Mouse (Mus musculus) hindbrain, embryonic 15.5 days (tissue): ENCODE data around the gene Dnaaf3. TPM values are rescaled to one million over a fixed set of nuclear protein-coding genes. Genes with fewer than 3 reads are reported as not detected.
A peak's percentile ranks its signal among the peaks of the same experiment; 100 is the strongest.
"Not testable (repeated sequence)": the region's sequence is repeated elsewhere in the genome, so short reads cannot be mapped to it uniquely, and the experiment has no call there.

Source experiments
- ATAC-seq: fragments of 200-750 bp; cut with Nextera tagmentation; 2 replicates; pipeline ENCODE4 v1.8.0; 2017; ENCODE audit warnings: low read depth, moderate number of reproducible peaks, moderate TSS enrichment; ENCODE audit not compliant: low FRiP score
- H3K27ac ChIP-seq: fragments of 300-500 bp; sonication (generic); replicated peaks from 2 replicates; pipeline ENCODE4 v1.5.1; 2015; ENCODE audit warnings: mild to moderate bottlenecking, inconsistent platforms
- H3K27me3 ChIP-seq: fragments of 300-500 bp; sonication (generic); 2 replicates; pipeline ENCODE4 v1.6.1; 2015; ENCODE audit warnings: control low read depth, inconsistent platforms
- H3K36me3 ChIP-seq: fragments of 300-500 bp; sonication (generic); 2 replicates; pipeline ENCODE4 v1.6.1; 2015; ENCODE audit warnings: control low read depth, inconsistent platforms
- H3K4me1 ChIP-seq: fragments of 300-500 bp; sonication (generic); replicated peaks from 2 replicates; pipeline ENCODE4 v1.6.1; 2015; ENCODE audit warnings: control low read depth, inconsistent platforms
- H3K4me2 ChIP-seq: fragments of 300-500 bp; sonication (generic); 2 replicates; pipeline ENCODE4 v1.6.1; 2015; ENCODE audit warnings: moderate library complexity, mild to moderate bottlenecking, inconsistent platforms
- H3K4me3 ChIP-seq: fragments of 300-500 bp; sonication (generic); 2 replicates; pipeline ENCODE4 v1.5.1; 2015; ENCODE audit warnings: mild to moderate bottlenecking, inconsistent platforms
- H3K9ac ChIP-seq: fragments of 300-500 bp; sonication (generic); 2 replicates; pipeline ENCODE4 v1.6.1; 2015; ENCODE audit warnings: inconsistent platforms
- H3K9me3 ChIP-seq: fragments of 300-500 bp; sonication (generic); 2 replicates; pipeline ENCODE4 v1.6.1; 2016; ENCODE audit warnings: control low read depth, inconsistent platforms
- WGBS: fragments of 180-500 bp; shearing (Covaris S2); methylation state at CpG from one replicate; pipeline ENCODE4 v1.1.7; 2015; 5-methylcytosine and 5-hydroxymethylcytosine counted together
- polyA plus RNA-seq: library from polyadenylated mRNA; unstranded; fragments of >200 nt; fragmentation: Nextera tagmentation; extraction: Ambion mirVana; gene quantifications from 2 replicates; pipeline ENCODE4 v1.2.1, GENCODE M21; 2015

The Dnaaf3 gene
- polyA plus RNA-seq: 2.8 and 3.6 TPM in 2 replicates

DNA sequence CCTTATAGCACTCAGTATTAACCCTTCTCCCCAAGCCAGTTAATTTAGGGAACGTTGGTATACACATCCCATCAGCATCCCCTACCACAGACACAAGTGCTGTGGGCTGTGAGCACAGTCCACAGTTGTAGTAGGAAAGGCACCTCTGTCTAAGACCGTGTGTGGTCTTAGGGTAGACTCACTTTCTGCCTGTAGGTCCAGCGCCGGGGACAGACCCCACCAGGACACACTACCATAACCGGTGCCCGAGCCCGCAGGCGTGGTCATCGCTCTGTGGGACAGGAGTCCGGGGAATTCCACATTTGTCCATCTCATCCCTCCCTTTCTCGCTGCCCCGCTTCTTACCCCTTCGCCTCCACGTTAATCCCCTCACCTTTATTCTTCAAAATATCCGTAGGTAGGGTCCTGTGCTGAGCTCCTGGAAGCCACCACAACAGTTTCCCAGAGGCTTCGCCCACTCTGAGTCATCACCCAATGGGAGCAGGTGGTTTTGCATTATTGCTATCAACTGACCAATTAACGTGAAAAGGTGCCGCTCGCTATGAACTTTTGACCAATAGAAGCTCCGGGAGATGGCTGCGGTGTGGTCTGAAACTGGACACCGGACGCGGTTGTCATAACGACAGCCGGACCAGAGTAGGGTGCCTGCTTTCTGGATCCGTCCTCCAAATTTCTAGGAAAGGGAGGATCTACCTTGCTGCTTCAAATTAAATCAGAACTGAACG lies at the start of gene Dnaaf3:
Gene Dnaaf3, minus strand, starts transcription at position 449 of the 725 bp plus-strand sequence.
- no peak within 1 kb of the TSS for H3K9ac ChIP-seq
- peak; percentile 79 for ATAC-seq

DNA sequence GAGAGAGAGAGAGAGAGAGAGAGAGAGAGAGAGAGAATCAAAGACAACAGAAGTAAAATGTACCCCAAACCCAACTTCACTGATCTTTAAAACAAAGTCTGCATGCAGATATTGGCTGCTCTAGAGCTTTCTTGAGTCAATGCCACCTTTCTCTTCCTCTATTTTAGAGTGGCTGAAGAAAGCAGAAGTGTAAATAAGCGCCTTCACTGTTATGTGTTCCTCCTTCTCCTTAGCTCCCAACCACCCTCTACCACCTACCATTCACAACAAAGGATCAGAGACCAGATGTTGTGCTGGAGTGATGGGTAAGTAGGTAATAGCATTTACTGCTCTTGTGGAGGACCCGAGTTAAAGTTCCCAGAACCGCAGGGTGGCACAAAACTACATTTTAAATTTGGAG lies 49.2 kb upstream of the Dnaaf3 start:
- not testable (repeated sequence) for H3K4me1 ChIP-seq, H3K36me3 ChIP-seq, ATAC-seq, H3K27ac ChIP-seq, H3K4me2 ChIP-seq, H3K27me3 ChIP-seq, H3K9me3 ChIP-seq, H3K9ac ChIP-seq, H3K4me3 ChIP-seq
- WGBS: 78% methylated on average over 3 of the region's 3 CpGs

More for the DNA sequence above, at the start of gene Dnaaf3:
- 4% methylated on average over 28 of the region's 28 CpGs for WGBS
- no peaks in the 10 kb centered on the region for H3K9me3 ChIP-seq
- H3K4me3 ChIP-seq: peak within 1 kb of the TSS; percentile 29
- H3K4me2 ChIP-seq: peak within 1 kb of the TSS; percentile 47
- H3K27me3 ChIP-seq: peaks cover 10% of the 10 kb centered on the region; the same call in 1 of the 2 replicates
- no peak within 1 kb of the TSS for H3K27ac ChIP-seq
- H3K36me3 ChIP-seq: no peaks in the 10 kb centered on the region
- H3K4me1 ChIP-seq: peaks cover 5% of the 10 kb centered on the region; the same call in 1 of the 2 replicates

DNA sequence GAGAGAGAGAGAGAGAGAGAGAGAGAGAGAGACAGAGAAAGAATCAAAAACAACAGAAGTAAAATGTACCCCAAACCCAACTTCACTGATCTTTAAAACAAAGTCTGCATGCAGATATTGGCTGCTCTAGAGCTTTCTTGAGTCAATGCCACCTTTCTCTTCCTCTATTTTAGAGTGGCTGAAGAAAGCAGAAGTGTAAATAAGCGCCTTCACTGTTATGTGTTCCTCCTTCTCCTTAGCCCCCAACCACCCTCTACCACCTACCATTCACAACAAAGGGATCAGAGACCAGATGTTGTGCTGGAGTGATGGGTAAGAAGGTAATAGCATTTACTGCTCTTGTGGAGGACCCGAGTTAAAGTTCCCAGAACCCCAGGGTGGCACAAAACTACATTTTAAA lies 40.1 kb upstream of the Dnaaf3 start:
- not testable (repeated sequence) for H3K27me3 ChIP-seq, H3K9ac ChIP-seq
- WGBS: 73% methylated on average over 2 of the region's 2 CpGs

DNA sequence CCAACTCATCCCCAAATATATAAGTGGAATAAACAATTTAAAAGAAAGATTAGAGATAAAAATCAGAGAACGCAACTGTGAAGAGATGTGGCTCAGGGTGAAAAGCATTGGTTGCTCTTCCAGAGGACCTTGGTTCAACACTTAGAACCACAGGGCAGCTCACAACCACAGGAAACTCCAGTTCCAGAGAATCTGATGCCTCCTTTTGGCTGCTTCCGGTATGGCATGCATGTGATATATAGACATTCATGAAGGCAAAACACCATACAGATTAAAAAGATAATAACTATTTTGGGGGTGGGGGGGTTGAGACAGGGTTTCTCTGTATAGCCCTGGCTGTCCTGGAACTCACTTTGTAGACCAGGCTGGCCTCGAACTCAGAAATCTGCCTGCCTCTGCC lies 30.4 kb upstream of the Dnaaf3 start:
- ATAC-seq: no peak
- Histone ChIP-seq H3K4me2 (no peak overlapping the region), H3K27me3 (no peaks in the 10 kb centered on the region), H3K27ac (no peak overlapping the region), H3K4me3 (no peak overlapping the region), H3K9ac (no peak overlapping the region), H3K4me1 (no peaks in the 10 kb centered on the region), H3K9me3 (no peaks in the 10 kb centered on the region), H3K36me3 (no peaks in the 10 kb centered on the region)
- WGBS: 85% methylated on average over 3 of the region's 3 CpGs

More for the DNA sequence above, 40.1 kb upstream of the Dnaaf3 start:
- ATAC-seq, H3K4me3 ChIP-seq, H3K9me3 ChIP-seq, H3K36me3 ChIP-seq, H3K4me2 ChIP-seq, H3K27ac ChIP-seq, H3K4me1 ChIP-seq: not testable (repeated sequence)

DNA sequence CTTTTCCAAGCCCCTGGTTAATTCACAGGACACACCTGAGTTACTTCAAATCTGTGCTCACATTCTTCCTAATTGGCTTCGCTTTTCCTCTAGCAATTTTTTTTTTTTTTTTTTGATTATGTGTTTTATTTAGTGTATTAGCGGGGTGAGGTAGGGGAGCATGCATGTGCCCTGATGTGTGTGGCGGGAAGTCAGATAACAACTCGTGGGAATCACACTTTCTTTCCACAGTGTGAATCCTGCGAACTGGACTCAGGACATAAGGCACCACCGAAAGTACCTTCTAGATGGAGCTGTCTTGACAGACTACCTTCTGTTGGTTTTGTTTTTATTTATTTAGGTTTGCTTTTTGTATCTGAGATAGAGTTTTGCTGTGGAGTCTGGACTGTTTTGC lies 24.9 kb upstream of the Dnaaf3 start:
- peak overlapping the region; percentile 12; the same call in 1 of the 2 replicates for H3K9ac ChIP-seq
- H3K4me1 ChIP-seq: 0 out of 2 replicates have a peak, but pooled peaks cover 3% of the 10 kb centered on the region
- no peaks in the 10 kb centered on the region for H3K9me3 ChIP-seq
- H3K27me3 ChIP-seq: no peaks in the 10 kb centered on the region
- H3K4me3 ChIP-seq: peak overlapping the region; percentile 24
- ATAC-seq: peak; percentile 59
- H3K27ac ChIP-seq: peak overlapping the region; percentile 68
- 71% methylated on average over 6 of the region's 6 CpGs for WGBS
- H3K4me2 ChIP-seq: peak overlapping the region; percentile 49
- H3K36me3 ChIP-seq: no peaks in the 10 kb centered on the region

DNA sequence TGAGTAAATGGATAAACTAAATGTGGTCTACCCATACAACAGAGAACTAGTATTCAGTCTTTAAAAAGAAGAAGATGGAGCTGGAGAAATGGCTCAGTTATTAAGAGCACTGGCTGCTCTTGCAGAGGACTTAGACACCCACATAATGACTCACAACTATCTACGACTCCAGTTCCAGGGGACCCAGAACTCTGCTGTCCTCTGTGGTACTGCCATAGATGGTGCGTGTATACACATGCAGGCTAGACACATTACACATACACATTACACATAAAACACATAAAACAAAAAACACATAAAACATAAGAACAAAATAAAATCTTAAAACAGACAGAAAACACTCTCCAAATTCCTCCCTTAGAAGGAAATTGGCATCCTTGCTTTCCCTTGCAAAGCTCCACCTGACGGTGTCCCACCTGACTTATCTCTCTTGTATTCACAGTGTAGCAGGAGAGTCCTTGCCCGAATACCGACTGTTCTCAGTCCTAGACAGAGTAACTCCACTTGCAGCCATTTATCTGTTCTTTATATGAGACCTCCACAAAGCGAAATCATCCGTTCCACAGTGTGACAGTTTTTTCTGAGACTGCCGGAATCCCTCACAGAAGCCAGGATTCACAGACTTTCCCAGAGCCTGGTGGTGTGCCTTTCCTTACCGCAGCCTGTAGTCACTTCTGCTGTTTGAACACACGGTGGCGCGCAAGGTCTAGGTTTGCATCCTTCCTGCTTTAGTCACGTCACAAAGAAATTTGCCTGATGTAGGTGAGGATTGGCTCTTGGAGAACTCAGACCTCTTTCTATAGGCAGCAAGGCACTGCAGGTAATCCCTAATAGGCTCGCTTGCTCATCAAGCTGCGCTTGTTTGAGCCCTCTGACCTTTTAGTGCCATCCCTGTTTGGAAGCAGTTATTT lies 24.3 kb upstream of the Dnaaf3 start:
- peak overlapping the region; percentile 24 for H3K4me3 ChIP-seq
- peak; percentile 94 for ATAC-seq
- peak overlapping the region; percentile 17; the same call in 1 of the 2 replicates for H3K9ac ChIP-seq
- H3K27ac ChIP-seq: peak overlapping the region; percentile 68
- WGBS: 20% methylated on average over 15 of the region's 15 CpGs
- H3K36me3 ChIP-seq: no peaks in the 10 kb centered on the region
- 0 out of 2 replicates have a peak, but pooled peaks cover 3% of the 10 kb centered on the region for H3K4me1 ChIP-seq
- peak overlapping the region; percentile 49 for H3K4me2 ChIP-seq
- H3K9me3 ChIP-seq: no peaks in the 10 kb centered on the region
- no peaks in the 10 kb centered on the region for H3K27me3 ChIP-seq

DNA sequence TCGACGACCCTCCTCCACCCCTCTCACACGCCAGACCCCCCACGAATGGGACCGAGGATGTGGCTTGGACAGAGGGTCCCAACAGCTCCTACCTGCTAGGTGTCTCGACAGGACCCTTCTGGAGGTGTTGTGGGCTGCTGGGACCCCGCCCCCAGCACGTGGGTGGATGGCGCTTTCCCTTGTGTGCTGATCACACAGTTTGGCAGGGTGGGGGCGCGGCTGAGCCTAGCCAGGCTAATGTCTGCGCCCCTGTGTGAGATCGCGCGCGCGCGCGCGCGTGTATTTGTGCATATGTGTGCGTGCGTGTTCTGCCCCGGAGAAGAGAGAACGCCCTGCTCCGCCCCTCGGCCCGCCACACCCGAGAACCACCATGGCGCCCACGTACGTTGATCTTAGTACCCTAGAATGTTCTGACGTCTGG lies 15.0 kb upstream of the Dnaaf3 start, which contains the start of gene Syt5:
Gene Syt5, minus strand, starts transcription at position 321 of the 421 bp plus-strand sequence.
- Histone ChIP-seq H3K4me3 (peak within 1 kb of the TSS; percentile 57), H3K27me3 (no peaks in the 10 kb centered on the region), H3K36me3 (0 out of 2 replicates have a peak, but pooled peaks cover 5% of the 10 kb centered on the region), H3K4me1 (peaks cover 14% of the 10 kb centered on the region), H3K27ac (peak within 1 kb of the TSS; percentile 90), H3K4me2 (peak within 1 kb of the TSS; percentile 86), H3K9me3 (no peaks in the 10 kb centered on the region), H3K9ac (peak within 1 kb of the TSS; percentile 67)
- 5% methylated on average over 32 of the region's 33 CpGs for WGBS
- ATAC-seq: peak; percentile 91

DNA sequence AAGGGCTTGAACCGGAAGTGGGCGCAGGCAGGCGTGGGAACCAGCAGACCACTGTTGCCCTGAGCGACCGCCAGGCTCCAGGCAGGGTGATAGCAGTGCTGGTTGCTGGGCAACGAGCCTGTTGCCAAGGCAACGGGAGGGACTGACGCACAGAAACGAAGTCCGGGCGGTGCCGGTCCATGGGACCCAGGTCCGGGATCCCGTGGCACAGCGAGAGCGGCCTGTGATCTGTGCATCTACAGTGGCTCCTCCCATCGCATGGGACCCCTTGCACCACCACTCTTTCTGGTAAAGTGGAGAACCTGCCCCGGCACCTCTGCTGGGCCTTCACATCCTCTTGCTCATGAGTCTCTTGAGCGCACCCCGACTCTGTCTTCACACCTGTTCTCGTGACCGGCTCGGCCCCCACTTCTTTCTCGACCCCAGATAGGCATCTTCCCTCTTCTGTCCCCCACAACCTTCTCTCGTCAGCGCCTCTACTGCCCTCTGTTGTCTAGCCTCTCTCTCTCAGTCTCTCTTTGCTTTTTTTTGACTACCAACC lies 14.4 kb upstream of the Dnaaf3 start:
- WGBS: under 1% methylated on average over 25 of the region's 26 CpGs
- peak; percentile 88 for ATAC-seq

DNA sequence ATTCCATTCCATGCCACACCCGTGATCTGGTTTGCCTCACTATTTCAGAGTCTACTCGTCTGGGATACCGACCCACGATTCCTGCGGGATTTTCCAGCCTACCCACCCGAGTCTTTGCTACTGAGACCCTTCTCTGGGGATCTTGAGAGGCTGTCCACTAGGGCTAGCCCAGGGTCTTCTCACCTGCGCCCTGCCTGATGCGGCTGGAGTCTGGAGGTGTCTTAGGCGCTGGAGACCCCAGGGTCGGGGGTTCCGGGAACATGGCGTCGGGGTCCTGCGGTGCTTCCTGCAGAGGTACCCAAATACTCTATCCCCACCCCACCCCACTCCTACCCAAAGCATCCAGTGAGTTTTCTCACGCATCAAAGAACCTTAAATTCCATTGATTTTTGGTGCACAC lies 13.8 kb upstream of the Dnaaf3 start:
- no peaks in the 10 kb centered on the region for H3K9me3 ChIP-seq
- 60% methylated on average over 15 of the region's 15 CpGs for WGBS
- ATAC-seq: peak; percentile 17
- peak overlapping the region; percentile 67 for H3K9ac ChIP-seq
- peak overlapping the region; percentile 57 for H3K4me3 ChIP-seq
- no peaks in the 10 kb centered on the region for H3K27me3 ChIP-seq
- H3K4me2 ChIP-seq: peak overlapping the region; percentile 86
- peaks cover 10% of the 10 kb centered on the region; the same call in 1 of the 2 replicates for H3K36me3 ChIP-seq
- H3K4me1 ChIP-seq: peaks cover 14% of the 10 kb centered on the region
- peak overlapping the region; percentile 90 for H3K27ac ChIP-seq

More for the DNA sequence above, 14.4 kb upstream of the Dnaaf3 start:
- Histone ChIP-seq H3K36me3 (0 out of 2 replicates have a peak, but pooled peaks cover 5% of the 10 kb centered on the region), H3K9me3 (no peaks in the 10 kb centered on the region), H3K9ac (peak overlapping the region; percentile 67), H3K4me1 (peaks cover 14% of the 10 kb centered on the region), H3K4me2 (peak overlapping the region; percentile 86), H3K27ac (peak overlapping the region; percentile 90), H3K4me3 (peak overlapping the region; percentile 57), H3K27me3 (no peaks in the 10 kb centered on the region)

DNA sequence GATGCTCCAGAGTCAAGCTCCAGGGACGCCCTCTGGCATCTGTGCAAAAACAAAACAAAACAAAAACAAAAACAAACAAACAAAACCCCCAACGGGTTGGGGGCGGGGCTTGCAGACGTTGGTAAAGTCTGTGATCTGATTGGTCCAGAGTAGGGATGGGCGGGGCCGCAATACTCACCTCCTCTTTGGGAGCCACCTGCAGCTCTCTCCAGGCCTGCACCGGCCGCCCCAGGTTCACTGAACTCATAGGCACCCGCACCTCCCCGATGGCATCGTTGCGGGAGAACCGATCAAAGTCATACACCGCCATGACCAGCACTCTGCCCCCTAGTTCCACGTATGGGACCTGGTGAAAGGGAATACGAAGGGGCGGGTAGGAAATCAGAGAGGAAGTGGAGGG lies 9.8 kb upstream of the Dnaaf3 start:
- no peak for ATAC-seq
- 39% methylated on average over 17 of the region's 17 CpGs for WGBS
- H3K27ac ChIP-seq: no peak overlapping the region
- H3K4me2 ChIP-seq: no peak overlapping the region
- no peaks in the 10 kb centered on the region for H3K9me3 ChIP-seq
- peaks cover 25% of the 10 kb centered on the region for H3K36me3 ChIP-seq
- no peaks in the 10 kb centered on the region for H3K27me3 ChIP-seq
- H3K9ac ChIP-seq: no peak overlapping the region
- H3K4me1 ChIP-seq: peaks cover 14% of the 10 kb centered on the region
- H3K4me3 ChIP-seq: no peak overlapping the region

DNA sequence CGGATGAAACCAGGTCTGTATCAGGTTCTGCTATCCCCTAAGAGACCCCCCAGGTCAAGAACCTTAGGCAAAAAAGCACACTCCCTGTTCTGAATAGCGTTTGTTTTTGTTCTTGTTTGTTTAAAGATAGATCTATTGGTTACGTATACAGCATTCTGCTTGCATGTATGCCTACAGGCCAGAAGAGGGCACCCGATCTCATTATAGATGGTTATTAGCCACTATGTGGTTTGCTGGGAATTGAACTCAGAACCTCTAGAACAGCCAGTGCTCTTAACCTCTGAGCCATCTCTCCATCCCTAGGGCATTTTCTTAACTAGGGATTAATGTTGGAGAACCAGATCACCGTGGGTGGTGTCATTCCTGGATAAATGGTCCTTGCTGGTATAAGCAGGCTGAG lies 9.1 kb upstream of the Dnaaf3 start:
- Histone ChIP-seq H3K9ac (no peak overlapping the region), H3K9me3 (no peaks in the 10 kb centered on the region), H3K4me3 (no peak overlapping the region), H3K27ac (no peak overlapping the region), H3K36me3 (peaks cover 25% of the 10 kb centered on the region), H3K27me3 (no peaks in the 10 kb centered on the region), H3K4me1 (peaks cover 14% of the 10 kb centered on the region), H3K4me2 (no peak overlapping the region)
- ATAC-seq: no peak
- WGBS: 65% methylated on average over 5 of the region's 5 CpGs
